Mouse (Mus musculus): Measurements from ENCODE around the gene Alb. TPM values are rescaled to one million over a fixed set of nuclear protein-coding genes. Genes with fewer than 3 reads are reported as not detected.

Alb gene
- polyA plus RNA-seq, 1 experiment, result 0.05 TPM

- no peak for TF ChIP-seq POLR2A (IDR thresholded peaks at IDR 0.05; ENCODE audit: borderline replicate concordance, insufficient read depth, low read length)
- no peak for TF ChIP-seq CTCF (IDR thresholded peaks at IDR 0.05; ENCODE audit: borderline replicate concordance, insufficient read depth, low read depth, low read length)
- no peak overlapping the region for H3K4me3 ChIP-seq (replicated peaks; ENCODE audit: insufficient read depth, low read depth, low read length)
- no peaks in the 10 kb centered on the region for H3K4me1 ChIP-seq (ENCODE audit: control insufficient read depth, insufficient read depth, low read length)
- H3K27me3 ChIP-seq (ENCODE audit: control insufficient read depth, insufficient read depth, low read length), result no peaks in the 10 kb centered on the region
- no peak overlapping the region for H3K27ac ChIP-seq (ENCODE audit: insufficient read depth, low read length)
- DNase-seq, result no peak
- 89% methylated on average over 4 of the region's 4 CpGs for WGBS
Measured at GRCm38 (mm10) chr5:90494308-90494707, 33.6 kb downstream of the Alb start.

GRCm38 (mm10) chr5:90499509-90499908, 38.8 kb downstream of the Alb start:
- TF ChIP-seq POLR2A (IDR thresholded peaks at IDR 0.05; ENCODE audit: borderline replicate concordance, insufficient read depth, low read length), result no peak
- TF ChIP-seq CTCF (IDR thresholded peaks at IDR 0.05; ENCODE audit: borderline replicate concordance, insufficient read depth, low read depth, low read length), result no peak
- Histone ChIP-seq H3K27ac (ENCODE audit: insufficient read depth, low read length) (no peak overlapping the region), H3K4me1 (ENCODE audit: control insufficient read depth, insufficient read depth, low read length) (no peaks in the 10 kb centered on the region), H3K27me3 (ENCODE audit: control insufficient read depth, insufficient read depth, low read length) (no peaks in the 10 kb centered on the region), H3K4me3 (replicated peaks; ENCODE audit: insufficient read depth, low read depth, low read length) (no peak overlapping the region)
- 50% methylated on average over 7 of the region's 7 CpGs for WGBS
- no peak for DNase-seq

- peak; percentile 56 to 74 for DNase-seq
- no peaks in the 10 kb centered on the region for H3K27me3 ChIP-seq (ENCODE audit: control insufficient read depth, insufficient read depth, low read length)
- 7% methylated on average over 6 of the region's 6 CpGs for WGBS
- H3K4me3 ChIP-seq (replicated peaks; ENCODE audit: insufficient read depth, low read depth, low read length), result no peak overlapping the region
- no peaks in the 10 kb centered on the region for H3K4me1 ChIP-seq (ENCODE audit: control insufficient read depth, insufficient read depth, low read length)
- no peak for TF ChIP-seq POLR2A (IDR thresholded peaks at IDR 0.05; ENCODE audit: borderline replicate concordance, insufficient read depth, low read length)
- TF ChIP-seq CTCF (IDR thresholded peaks at IDR 0.05; ENCODE audit: borderline replicate concordance, insufficient read depth, low read depth, low read length), result peak; percentile 86
- H3K27ac ChIP-seq (ENCODE audit: insufficient read depth, low read length), result no peak overlapping the region
Measured at GRCm38 (mm10) chr5:90500714-90501113, 40.0 kb downstream of the Alb start.

DNA sequence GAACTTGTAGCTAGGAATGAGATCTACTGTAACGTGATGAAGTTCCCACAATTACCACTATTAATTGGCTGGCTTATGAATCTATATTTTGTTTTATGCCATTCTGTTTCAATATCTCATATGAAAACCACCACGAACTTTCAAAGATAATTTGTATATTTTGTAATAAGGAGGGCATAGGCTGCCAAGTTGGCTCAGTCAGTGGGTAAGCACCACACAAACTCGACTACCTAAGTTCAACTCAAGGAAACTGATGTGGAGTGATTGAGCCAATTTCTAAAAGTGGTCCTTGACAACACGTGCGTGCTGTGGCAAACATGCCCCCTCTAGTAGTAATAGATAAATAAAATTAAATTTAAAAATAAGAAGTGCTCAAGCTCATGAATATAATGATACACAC, 41.1 kb downstream of the Alb start:
- 79% methylated on average over 5 of the region's 5 CpGs for WGBS
- Histone ChIP-seq H3K4me1 (ENCODE audit: control insufficient read depth, insufficient read depth, low read length) (no peaks in the 10 kb centered on the region), H3K27me3 (ENCODE audit: control insufficient read depth, insufficient read depth, low read length) (no peaks in the 10 kb centered on the region), H3K27ac (ENCODE audit: insufficient read depth, low read length) (no peak overlapping the region), H3K4me3 (replicated peaks; ENCODE audit: insufficient read depth, low read depth, low read length) (no peak overlapping the region)
- TF ChIP-seq CTCF (IDR thresholded peaks at IDR 0.05; ENCODE audit: borderline replicate concordance, insufficient read depth, low read depth, low read length) (no peak), POLR2A (IDR thresholded peaks at IDR 0.05; ENCODE audit: borderline replicate concordance, insufficient read depth, low read length) (no peak)
- DNase-seq, result no peak

- DNase-seq, result no peak
- 82% methylated on average over 11 of the region's 11 CpGs for WGBS
Measured at GRCm38 (mm10) chr5:90504742-90505141, 44.0 kb downstream of the Alb start.

GRCm38 (mm10) chr5:90506507-90506906, 45.8 kb downstream of the Alb start:
- Histone ChIP-seq H3K4me3 (replicated peaks; ENCODE audit: insufficient read depth, low read depth, low read length) (no peak overlapping the region), H3K27ac (ENCODE audit: insufficient read depth, low read length) (no peak overlapping the region), H3K4me1 (ENCODE audit: control insufficient read depth, insufficient read depth, low read length) (peaks cover 3% of the 10 kb centered on the region; the same call in 1 of the 2 replicates), H3K27me3 (ENCODE audit: control insufficient read depth, insufficient read depth, low read length) (no peaks in the 10 kb centered on the region)
- TF ChIP-seq POLR2A (IDR thresholded peaks at IDR 0.05; ENCODE audit: borderline replicate concordance, insufficient read depth, low read length) (no peak), CTCF (IDR thresholded peaks at IDR 0.05; ENCODE audit: borderline replicate concordance, insufficient read depth, low read depth, low read length) (no peak)
- WGBS, result 47% methylated on average over 2 of the region's 2 CpGs
- no peak for DNase-seq

More at GRCm38 (mm10) chr5:90504742-90505141, 44.0 kb downstream of the Alb start:
- H3K4me1 ChIP-seq (ENCODE audit: control insufficient read depth, insufficient read depth, low read length), result peaks cover 3% of the 10 kb centered on the region; the same call in 1 of the 2 replicates
- H3K27me3 ChIP-seq (ENCODE audit: control insufficient read depth, insufficient read depth, low read length), result no peaks in the 10 kb centered on the region
- TF ChIP-seq POLR2A (IDR thresholded peaks at IDR 0.05; ENCODE audit: borderline replicate concordance, insufficient read depth, low read length), result no peak
- TF ChIP-seq CTCF (IDR thresholded peaks at IDR 0.05; ENCODE audit: borderline replicate concordance, insufficient read depth, low read depth, low read length), result no peak
- no peak overlapping the region for H3K4me3 ChIP-seq (replicated peaks; ENCODE audit: insufficient read depth, low read depth, low read length)
- no peak overlapping the region for H3K27ac ChIP-seq (ENCODE audit: insufficient read depth, low read length)

DNA sequence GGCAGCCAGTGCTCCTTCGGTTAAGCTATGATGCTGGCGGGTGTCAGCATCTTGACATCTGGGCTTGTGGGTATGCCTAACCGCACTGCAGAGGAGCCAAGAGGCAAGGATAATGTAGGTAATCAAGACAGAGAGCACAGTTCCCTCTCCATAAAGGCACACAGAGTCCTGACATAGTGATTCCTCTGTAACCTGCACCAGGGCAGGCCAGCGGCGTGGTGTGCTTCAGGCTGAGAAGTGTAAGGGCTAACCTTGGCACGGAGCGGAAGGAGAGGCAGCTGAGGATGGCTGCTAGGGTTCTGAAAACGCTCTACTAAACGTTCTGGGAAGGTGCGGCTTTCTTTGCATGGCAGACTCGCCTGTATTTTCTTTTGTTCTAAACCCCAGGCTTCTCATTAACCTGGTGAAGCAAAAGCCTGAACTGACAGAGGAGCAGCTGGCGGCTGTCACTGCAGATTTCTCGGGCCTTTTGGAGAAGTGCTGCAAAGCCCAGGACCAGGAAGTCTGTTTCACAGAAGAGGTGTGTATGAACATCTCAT, 46.8 kb downstream of the Alb start:
- Histone ChIP-seq H3K27ac (ENCODE audit: insufficient read depth, low read length) (no peak overlapping the region), H3K4me3 (replicated peaks; ENCODE audit: insufficient read depth, low read depth, low read length) (no peak overlapping the region), H3K4me1 (ENCODE audit: control insufficient read depth, insufficient read depth, low read length) (peaks cover 3% of the 10 kb centered on the region; the same call in 1 of the 2 replicates), H3K27me3 (ENCODE audit: control insufficient read depth, insufficient read depth, low read length) (no peaks in the 10 kb centered on the region)
- TF ChIP-seq CTCF (IDR thresholded peaks at IDR 0.05; ENCODE audit: borderline replicate concordance, insufficient read depth, low read depth, low read length), result no peak
- TF ChIP-seq POLR2A (IDR thresholded peaks at IDR 0.05; ENCODE audit: borderline replicate concordance, insufficient read depth, low read length), result no peak
- no peak for DNase-seq
- WGBS, result 17% methylated on average over 13 of the region's 13 CpGs

GRCm38 (mm10) chr5:90509828-90510592, 49.3 kb downstream of the Alb start:
- WGBS, result 95% methylated on average over 5 of the region's 5 CpGs
- peaks cover 3% of the 10 kb centered on the region; the same call in 1 of the 2 replicates for H3K4me1 ChIP-seq (ENCODE audit: control insufficient read depth, insufficient read depth, low read length)

More at GRCm38 (mm10) chr5:90509828-90510592, 49.3 kb downstream of the Alb start:
- Histone ChIP-seq H3K27ac (ENCODE audit: insufficient read depth, low read length) (no peak overlapping the region), H3K4me3 (replicated peaks; ENCODE audit: insufficient read depth, low read depth, low read length) (no peak overlapping the region), H3K27me3 (ENCODE audit: control insufficient read depth, insufficient read depth, low read length) (no peaks in the 10 kb centered on the region)
- DNase-seq, result no peak
- no peak for TF ChIP-seq CTCF (IDR thresholded peaks at IDR 0.05; ENCODE audit: borderline replicate concordance, insufficient read depth, low read depth, low read length)
- no peak for TF ChIP-seq POLR2A (IDR thresholded peaks at IDR 0.05; ENCODE audit: borderline replicate concordance, insufficient read depth, low read length)

Measured in cerebellum, adult 2 months (tissue).